ENCODE assay signal across 8 mouse cellular contexts in genomic region chr10:17722158-17722557, GRCm38 (mm10). TPM values are rescaled to one million over a fixed set of nuclear protein-coding genes. Genes with fewer than 3 reads are reported as not detected.
DNase-seq lines count a peak whose midpoint lies in the region; ATAC-seq and TF ChIP-seq lines count a peak whose summit lies in the region.

No protein-coding gene starts in this region.

- no peaks in the 10 kb centered on the region for H3K27me3 ChIP-seq in forebrain, embryonic 15.5 days
- H3K27me3 ChIP-seq in thymus, adult 2 months (ENCODE audit: control insufficient read depth, insufficient read depth, low read length), result no peaks in the 10 kb centered on the region

- intact Hi-C loops in heart, postnatal 25 days (cut with DNase I), result loop anchor here (5.0 to 10.0 kb wide), 9 partner anchors 160 to 1377 kb away; no protein-coding TSS in a partner anchor

- TF ChIP-seq POLR2A in lung, adult 2 months (IDR thresholded peaks at IDR 0.05; ENCODE audit: borderline replicate concordance, extremely low read depth, low read depth, low read length), result peak; percentile 85; the same call in 1 of the 2 replicates
- 0 out of 2 replicates have a peak, but pooled peaks have one; percentile 38 for TF ChIP-seq POLR2A in olfactory bulb, adult 2 months (IDR thresholded peaks at IDR 0.05; ENCODE audit: insufficient read depth, low read depth, low read length)
- TF ChIP-seq POLR2A in thymus, adult 2 months (IDR thresholded peaks at IDR 0.05; ENCODE audit: control insufficient read depth, extremely low read depth, insufficient read depth, low read length, poor library complexity), result peak; percentile 65; the same call in 1 of the 2 replicates

- peak overlapping the region; percentile 99 for H3K27ac ChIP-seq in forebrain, embryonic 15.5 days (replicated peaks)
- H3K27ac ChIP-seq in olfactory bulb, adult 2 months (ENCODE audit: insufficient read depth, low read depth, low read length), result peak overlapping the region; percentile 98
- H3K27ac ChIP-seq in thymus, adult 2 months (ENCODE audit: control insufficient read depth, insufficient read depth, low read length), result peak overlapping the region; percentile 98

- no peak for TF ChIP-seq CTCF in lung, adult 2 months (IDR thresholded peaks at IDR 0.05; ENCODE audit: insufficient read depth, low read length)
- no peak for TF ChIP-seq CTCF in olfactory bulb, adult 2 months (IDR thresholded peaks at IDR 0.05; ENCODE audit: insufficient read depth, low read depth, low read length)
- no peak for TF ChIP-seq CTCF in thymus, adult 2 months (IDR thresholded peaks at IDR 0.05; ENCODE audit: borderline replicate concordance, control insufficient read depth, extremely low read depth, insufficient read depth, low read length, poor library complexity)

- no peaks in the 10 kb centered on the region for H3K36me3 ChIP-seq in forebrain, embryonic 15.5 days
- H3K36me3 ChIP-seq in thymus, adult 2 months (ENCODE audit: control insufficient read depth, insufficient read depth, low read length), result no peaks in the 10 kb centered on the region

- WGBS in forebrain, embryonic 15.5 days, result under 1% methylated on average over 24 of the region's 24 CpGs
- under 1% methylated on average over 24 of the region's 24 CpGs for WGBS in lung, adult 2 months
- WGBS in olfactory bulb, adult 2 months, result under 1% methylated on average over 24 of the region's 24 CpGs
- WGBS in thymus, adult 2 months, result under 1% methylated on average over 24 of the region's 24 CpGs

- peak; percentile 94 for DNase-seq in ES-CJ7 (ENCODE audit: low read depth, low spot score)
- peak; percentile 96 for DNase-seq in cerebellum, adult 11-12 months
- peak; percentile 88 for DNase-seq in heart, postnatal 25 days (ENCODE audit: low spot score)
- DNase-seq in layer of hippocampus, adult 18-20 months (ENCODE audit: low spot score in 2 of 2), result peak; percentile 92 to 97
- DNase-seq in lung, adult 2 months, result peak; percentile 95
- DNase-seq in thymus, adult 2 months, result peak; percentile 97

- ATAC-seq in forebrain, embryonic 15.5 days (replicated peaks), result peak; percentile 83

- no peaks in the 10 kb centered on the region for H3K9me3 ChIP-seq in forebrain, embryonic 15.5 days

- peak overlapping the region; percentile 82 for H3K4me3 ChIP-seq in forebrain, embryonic 15.5 days
- peak overlapping the region; percentile 78 for H3K4me3 ChIP-seq in lung, adult 2 months (replicated peaks; ENCODE audit: extremely low read depth, low read depth, low read length)
- peak overlapping the region; percentile 74 for H3K4me3 ChIP-seq in olfactory bulb, adult 2 months (ENCODE audit: insufficient read depth, low read depth, low read length)
- peak overlapping the region; percentile 84 for H3K4me3 ChIP-seq in thymus, adult 2 months (ENCODE audit: control insufficient read depth, insufficient read depth, low read length)

- H3K9ac ChIP-seq in forebrain, embryonic 15.5 days (replicated peaks), result peak overlapping the region; percentile 95

- H3K4me1 ChIP-seq in forebrain, embryonic 15.5 days, result peaks cover 26% of the 10 kb centered on the region
- peaks cover 3% of the 10 kb centered on the region; the same call in 1 of the 2 replicates for H3K4me1 ChIP-seq in lung, adult 2 months (ENCODE audit: control insufficient read depth, insufficient read depth, low read length)
- H3K4me1 ChIP-seq in olfactory bulb, adult 2 months (ENCODE audit: control insufficient read depth, insufficient read depth, low read length), result no peaks in the 10 kb centered on the region
- H3K4me1 ChIP-seq in thymus, adult 2 months (replicated peaks; ENCODE audit: control insufficient read depth, insufficient read depth, low read length), result peaks cover 2% of the 10 kb centered on the region; the same call in 1 of the 2 replicates

- peak overlapping the region; percentile 68 for H3K4me2 ChIP-seq in forebrain, embryonic 15.5 days (replicated peaks)

RNA-seq across cellular contexts. Expression of gene Cited2, which starts 0.9 kb away (rescaled TPM):
- polyA plus RNA-seq in forebrain, embryonic 15.5 days (2015; fragmentation: Nextera tagmentation; extraction: Ambion mirVana), result 69.2 and 72.1 TPM in 2 replicates
- total RNA-seq in heart, postnatal 25 days (2021), result 10 to 100 TPM; 42.8 to 47.9 TPM
- 10 to 100 TPM; 37.0 to 38.0 TPM for total RNA-seq in layer of hippocampus, adult 18-20 months (2021)
- polyA plus RNA-seq in lung, adult 2 months (2012; rRNA removed), result 55.0 and 78.3 TPM in 2 replicates
- polyA plus RNA-seq in olfactory bulb, adult 2 months (2012; ENCODE audit: insufficient read depth, insufficient read length, low replicate concordance, missing spikeins), result not detected in 2 replicates
- polyA plus RNA-seq in thymus, adult 2 months (2012; rRNA removed), result 42.8 and 53.7 TPM in 2 replicates

Comparison
In these comparisons a context has a peak if more than half of its experiments do, and no peak if none do; other contexts are left out.
1. Peak in every context shown above with its lines: DNase-seq, ATAC-seq, H3K4me3 ChIP-seq and H3K27ac ChIP-seq.